ENCODE assay signal across 21 mouse cellular contexts in the genomic region with DNA sequence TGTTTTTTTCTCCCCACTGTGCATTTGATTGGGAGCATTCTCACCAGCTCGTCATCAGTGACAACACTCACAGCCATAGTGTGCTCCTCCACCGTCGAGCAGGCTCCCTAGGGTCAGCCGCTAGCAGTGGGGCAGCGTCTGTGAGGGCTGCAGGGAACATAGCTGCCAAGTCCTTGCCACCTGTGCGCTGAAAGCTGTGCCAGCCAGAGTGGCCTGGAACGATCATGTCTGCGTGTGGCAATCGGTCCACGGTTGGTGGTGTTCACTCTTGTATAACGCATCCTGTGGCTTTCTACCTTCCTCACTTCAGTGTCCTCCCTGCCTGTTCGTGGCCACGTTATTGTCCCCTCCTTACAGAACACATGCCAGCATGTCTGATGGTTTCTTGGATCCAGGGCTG. TPM values are rescaled to one million over a fixed set of nuclear protein-coding genes. Genes with fewer than 3 reads are reported as not detected.
DNase-seq lines count a peak whose midpoint lies in the region; ATAC-seq and TF ChIP-seq lines count a peak whose summit lies in the region.
"Had no signal": no experiment of that assay in that cellular context is flagged by ENCODE, and none has a peak within 500 bp of the region (broad histone marks: within the 10 kb centered on the region; RNA-seq: fewer than 3 reads in every experiment).

No protein-coding gene starts in this region.

- TF ChIP-seq POLR2A in cerebellum, adult 2 months (IDR thresholded peaks at IDR 0.05; ENCODE audit: borderline replicate concordance, insufficient read depth, low read length), result no peak

- peaks cover 40% of the 10 kb centered on the region for H3K36me3 ChIP-seq in hindbrain, postnatal 0 days (ENCODE audit: insufficient read depth, low read length)
- peaks cover 93% of the 10 kb centered on the region for H3K36me3 ChIP-seq in hindbrain, embryonic 12.5 days
- peaks cover 70% of the 10 kb centered on the region for H3K36me3 ChIP-seq in ES-E14 (ENCODE audit: control insufficient read depth, insufficient read depth, low read length, poor library complexity, severe bottlenecking)
- H3K36me3 ChIP-seq in forebrain, embryonic 15.5 days, result peaks cover 74% of the 10 kb centered on the region
- H3K36me3 ChIP-seq in hindbrain, embryonic 10.5 days, result peaks cover 100% of the 10 kb centered on the region

- in situ Hi-C loops in ES-E14 (cut with MboI; ENCODE audit: low sequenced_read_pairs in 2 of 2, unreplicated experiment in 2 of 2), result no loop called here

- no peak for TF ChIP-seq CTCF in hindbrain, postnatal 0 days (IDR thresholded peaks at IDR 0.05; ENCODE audit: low read depth)
- no peak for TF ChIP-seq CTCF in cerebellum, adult 2 months (IDR thresholded peaks at IDR 0.05; ENCODE audit: borderline replicate concordance, insufficient read depth, low read depth, low read length)

- peak; percentile 16 for DNase-seq in hindbrain, postnatal 0 days (ENCODE audit: low spot score)
- DNase-seq in ES-E14 (ENCODE audit: low read depth, low spot score), result no peak
- DNase-seq in cerebellum, adult 2 months, result peak; percentile 92 to 95
- DNase-seq in cerebellum, postnatal 36 days, result peak; percentile 89
- DNase-seq in thymus, postnatal 25 days, result no peak
- no peak for DNase-seq in hindbrain, embryonic 10.5 days (ENCODE audit: low spot score)
- DNase-seq: heart, postnatal 10 days; lung, embryonic 14.5 days; right cerebral cortex, postnatal 14 days; thymus, adult 18-20 months had no signal

- no peaks in the 10 kb centered on the region for H3K9me3 ChIP-seq in hindbrain, postnatal 0 days (ENCODE audit: low read length)
- H3K9me3 ChIP-seq in hindbrain, embryonic 12.5 days (replicated peaks), result no peaks in the 10 kb centered on the region
- no peaks in the 10 kb centered on the region for H3K9me3 ChIP-seq in ES-E14 (ENCODE audit: control insufficient read depth, insufficient read depth, low read depth, low read length)
- H3K9me3 ChIP-seq in forebrain, embryonic 15.5 days, result no peaks in the 10 kb centered on the region
- H3K9me3 ChIP-seq in hindbrain, embryonic 10.5 days, result no peaks in the 10 kb centered on the region
- H3K9me3 ChIP-seq: embryonic facial prominence, embryonic 13.5 days; limb, embryonic 12.5 days; liver, embryonic 12.5 days; midbrain, embryonic 12.5 days; neural tube, embryonic 15.5 days had no signal

- no peak overlapping the region for H3K4me3 ChIP-seq in hindbrain, postnatal 0 days (ENCODE audit: low read length)
- no peak overlapping the region for H3K4me3 ChIP-seq in hindbrain, embryonic 12.5 days
- no peak overlapping the region for H3K4me3 ChIP-seq in ES-E14 (ENCODE audit: insufficient read depth in 1 of 2, low read depth in 1 of 2, low read length in 2 of 2, poor library complexity in 1 of 2, severe bottlenecking in 1 of 2)
- no peak overlapping the region for H3K4me3 ChIP-seq in cerebellum, adult 2 months (replicated peaks; ENCODE audit: insufficient read depth, low read depth, low read length)
- H3K4me3 ChIP-seq in forebrain, embryonic 15.5 days, result no peak overlapping the region
- H3K4me3 ChIP-seq in hindbrain, embryonic 10.5 days, result no peak overlapping the region
- H3K4me3 ChIP-seq: embryonic facial prominence, embryonic 13.5 days; limb, embryonic 12.5 days; liver, embryonic 12.5 days; midbrain, embryonic 12.5 days; neural tube, embryonic 15.5 days had no signal

- H3K27ac ChIP-seq in hindbrain, postnatal 0 days, result peak overlapping the region; percentile 17; the same call in 1 of the 2 replicates
- no peak overlapping the region for H3K27ac ChIP-seq in hindbrain, embryonic 12.5 days
- peak overlapping the region; percentile 13; the same call in 1 of the 2 replicates for H3K27ac ChIP-seq in ES-E14 (ENCODE audit: insufficient read depth, low read depth, low read length, poor library complexity, severe bottlenecking)
- peak overlapping the region; percentile 81 for H3K27ac ChIP-seq in cerebellum, adult 2 months (ENCODE audit: insufficient read depth, low read length)
- no peak overlapping the region for H3K27ac ChIP-seq in forebrain, embryonic 15.5 days (replicated peaks)
- H3K27ac ChIP-seq in hindbrain, embryonic 10.5 days, result no peak overlapping the region
- H3K27ac ChIP-seq: embryonic facial prominence, embryonic 13.5 days; hindbrain, embryonic 14.5 days; limb, embryonic 12.5 days; liver, embryonic 12.5 days; macrophage; midbrain, embryonic 12.5 days; neural tube, embryonic 15.5 days had no signal

- no peaks in the 10 kb centered on the region for H3K4me1 ChIP-seq in hindbrain, postnatal 0 days (ENCODE audit: insufficient read depth, low read length)
- no peaks in the 10 kb centered on the region for H3K4me1 ChIP-seq in hindbrain, embryonic 12.5 days
- peaks cover 0 to 6% of the 10 kb centered on the region in 2 experiments; a peak in 1 of 4 replicates for H3K4me1 ChIP-seq in ES-E14 (ENCODE audit: control insufficient read depth in 2 of 2, insufficient read depth in 2 of 2, low read length in 2 of 2, poor library complexity in 1 of 2)
- H3K4me1 ChIP-seq in cerebellum, adult 2 months (ENCODE audit: control insufficient read depth, insufficient read depth, low read length), result peaks cover 33% of the 10 kb centered on the region
- no peaks in the 10 kb centered on the region for H3K4me1 ChIP-seq in forebrain, embryonic 15.5 days
- no peaks in the 10 kb centered on the region for H3K4me1 ChIP-seq in hindbrain, embryonic 10.5 days (replicated peaks)
- H3K4me1 ChIP-seq: embryonic facial prominence, embryonic 13.5 days; limb, embryonic 12.5 days; liver, embryonic 12.5 days; midbrain, embryonic 12.5 days; neural tube, embryonic 15.5 days had no signal

- H3K27me3 ChIP-seq in hindbrain, postnatal 0 days (ENCODE audit: insufficient read depth, low read length), result no peaks in the 10 kb centered on the region
- no peaks in the 10 kb centered on the region for H3K27me3 ChIP-seq in hindbrain, embryonic 12.5 days
- H3K27me3 ChIP-seq in cerebellum, adult 2 months (ENCODE audit: control insufficient read depth, insufficient read depth, low read length), result no peaks in the 10 kb centered on the region
- H3K27me3 ChIP-seq in forebrain, embryonic 15.5 days, result no peaks in the 10 kb centered on the region
- no peaks in the 10 kb centered on the region for H3K27me3 ChIP-seq in hindbrain, embryonic 10.5 days (ENCODE audit: insufficient read depth, poor library complexity, severe bottlenecking)
- H3K27me3 ChIP-seq: embryonic facial prominence, embryonic 13.5 days; limb, embryonic 12.5 days; liver, embryonic 12.5 days; midbrain, embryonic 12.5 days; neural tube, embryonic 15.5 days had no signal

- 66% methylated on average over 13 of the region's 13 CpGs for WGBS in hindbrain, postnatal 0 days
- 88% methylated on average over 13 of the region's 13 CpGs for WGBS in hindbrain, embryonic 12.5 days
- WGBS in cerebellum, adult 2 months, result 15% methylated on average over 13 of the region's 13 CpGs
- WGBS in forebrain, embryonic 15.5 days, result 88% methylated on average over 13 of the region's 13 CpGs
- 87% methylated on average over 13 of the region's 13 CpGs for WGBS in hindbrain, embryonic 10.5 days

- ATAC-seq in hindbrain, postnatal 0 days, result no peak
- ATAC-seq in hindbrain, embryonic 12.5 days (ENCODE audit: low FRiP score), result no peak
- no peak for ATAC-seq in forebrain, embryonic 15.5 days (replicated peaks)
- ATAC-seq: forebrain, embryonic 16.5 days had no signal

- no peak overlapping the region for H3K9ac ChIP-seq in hindbrain, postnatal 0 days (replicated peaks; ENCODE audit: low read length)
- no peak overlapping the region for H3K9ac ChIP-seq in hindbrain, embryonic 12.5 days
- no peak overlapping the region for H3K9ac ChIP-seq in ES-E14 (ENCODE audit: insufficient read depth, low read depth, low read length, poor library complexity, severe bottlenecking)
- H3K9ac ChIP-seq in forebrain, embryonic 15.5 days (replicated peaks), result no peak overlapping the region
- H3K9ac ChIP-seq: embryonic facial prominence, embryonic 13.5 days; hindbrain, embryonic 14.5 days; limb, embryonic 12.5 days; liver, embryonic 12.5 days; lung, embryonic 14.5 days; midbrain, embryonic 12.5 days; neural tube, embryonic 15.5 days had no signal

- no peak overlapping the region for H3K4me2 ChIP-seq in hindbrain, postnatal 0 days (ENCODE audit: low read depth, low read length)
- no peak overlapping the region for H3K4me2 ChIP-seq in hindbrain, embryonic 12.5 days (replicated peaks)
- H3K4me2 ChIP-seq in forebrain, embryonic 15.5 days (replicated peaks), result no peak overlapping the region
- H3K4me2 ChIP-seq: embryonic facial prominence, embryonic 13.5 days; heart, embryonic 11.5 days; hindbrain, embryonic 14.5 days; limb, embryonic 12.5 days; liver, embryonic 12.5 days; lung, embryonic 14.5 days; midbrain, embryonic 12.5 days; neural tube, embryonic 15.5 days had no signal

RNA-seq across cellular contexts. Expression of a gene that starts 10.9 kb away (rescaled TPM):
- total RNA-seq in hindbrain, postnatal 0 days (2014; rRNA removed), result 9.0 and 12.7 TPM in 2 replicates
- polyA plus RNA-seq in hindbrain, postnatal 0 days (2015; fragmentation: Nextera tagmentation; extraction: Ambion mirVana), result 14.4 and 15.6 TPM in 2 replicates
- 19.6 and 21.1 TPM in 2 replicates for polyA plus RNA-seq in hindbrain, embryonic 12.5 days (2016; fragmentation: Nextera tagmentation; extraction: Ambion mirVana)
- total RNA-seq in ES-E14 (2012; rRNA removed), result 20.6 and 33.8 TPM in 2 replicates
- polyA plus RNA-seq in cerebellum, adult 2 months (2012; rRNA removed), result 33.9 and 35.5 TPM in 2 replicates
- 14.8 and 16.7 TPM in 2 replicates for polyA plus RNA-seq in forebrain, embryonic 15.5 days (2015; fragmentation: Nextera tagmentation; extraction: Ambion mirVana)
- 17.9 and 20.8 TPM in 2 replicates for polyA plus RNA-seq in hindbrain, embryonic 10.5 days (2016; fragmentation: Nextera tagmentation; extraction: Ambion mirVana)

RNA-seq across cellular contexts. Expression of a gene that starts 27.7 kb away (rescaled TPM):
- total RNA-seq in hindbrain, postnatal 0 days (2014; rRNA removed), result 36.3 and 51.0 TPM in 2 replicates
- polyA plus RNA-seq in hindbrain, postnatal 0 days (2015; fragmentation: Nextera tagmentation; extraction: Ambion mirVana), result 55.0 and 55.1 TPM in 2 replicates
- 60.5 and 63.3 TPM in 2 replicates for polyA plus RNA-seq in hindbrain, embryonic 12.5 days (2016; fragmentation: Nextera tagmentation; extraction: Ambion mirVana)
- 15.6 and 17.2 TPM in 2 replicates for total RNA-seq in ES-E14 (2012; rRNA removed)
- polyA plus RNA-seq in cerebellum, adult 2 months (2012; rRNA removed), result 79.3 and 87.5 TPM in 2 replicates
- 36.9 and 39.6 TPM in 2 replicates for polyA plus RNA-seq in forebrain, embryonic 15.5 days (2015; fragmentation: Nextera tagmentation; extraction: Ambion mirVana)
- 80.4 and 90.3 TPM in 2 replicates for polyA plus RNA-seq in hindbrain, embryonic 10.5 days (2016; fragmentation: Nextera tagmentation; extraction: Ambion mirVana)

RNA-seq across cellular contexts. Expression of a gene that starts 56.0 kb away (rescaled TPM):
- total RNA-seq in hindbrain, postnatal 0 days (2014; rRNA removed), result 44.7 and 55.1 TPM in 2 replicates
- 30.7 and 31.4 TPM in 2 replicates for polyA plus RNA-seq in hindbrain, postnatal 0 days (2015; fragmentation: Nextera tagmentation; extraction: Ambion mirVana)
- 80.2 and 81.9 TPM in 2 replicates for polyA plus RNA-seq in hindbrain, embryonic 12.5 days (2016; fragmentation: Nextera tagmentation; extraction: Ambion mirVana)
- total RNA-seq in ES-E14 (2012; rRNA removed), result 62.4 and 66.4 TPM in 2 replicates
- 61.6 and 62.1 TPM in 2 replicates for polyA plus RNA-seq in cerebellum, adult 2 months (2012; rRNA removed)
- polyA plus RNA-seq in forebrain, embryonic 15.5 days (2015; fragmentation: Nextera tagmentation; extraction: Ambion mirVana), result 31.4 and 32.8 TPM in 2 replicates
- 59.7 and 74.1 TPM in 2 replicates for polyA plus RNA-seq in hindbrain, embryonic 10.5 days (2016; fragmentation: Nextera tagmentation; extraction: Ambion mirVana)

RNA-seq across cellular contexts. Expression of a gene that starts 56.8 kb away (rescaled TPM):
- total RNA-seq in hindbrain, postnatal 0 days (2014; rRNA removed), result 41.2 and 43.5 TPM in 2 replicates
- 34.4 and 36.4 TPM in 2 replicates for polyA plus RNA-seq in hindbrain, postnatal 0 days (2015; fragmentation: Nextera tagmentation; extraction: Ambion mirVana)
- polyA plus RNA-seq in hindbrain, embryonic 12.5 days (2016; fragmentation: Nextera tagmentation; extraction: Ambion mirVana), result 47.2 and 57.1 TPM in 2 replicates
- 29.8 and 30.3 TPM in 2 replicates for total RNA-seq in ES-E14 (2012; rRNA removed)
- 96.5 and 107 TPM in 2 replicates for polyA plus RNA-seq in cerebellum, adult 2 months (2012; rRNA removed)
- 46.6 and 52.5 TPM in 2 replicates for polyA plus RNA-seq in forebrain, embryonic 15.5 days (2015; fragmentation: Nextera tagmentation; extraction: Ambion mirVana)
- polyA plus RNA-seq in hindbrain, embryonic 10.5 days (2016; fragmentation: Nextera tagmentation; extraction: Ambion mirVana), result 39.3 and 39.7 TPM in 2 replicates

Comparison
In these comparisons a context has a peak if more than half of its experiments do, and no peak if none do; other contexts are left out.
1. DNase-seq: peak in hindbrain, postnatal 0 days (single experiment), cerebellum, adult 2 months (2 of 2) and cerebellum, postnatal 36 days (2 of 2); none in ES-E14 (single experiment), thymus, postnatal 25 days (single experiment) and hindbrain, embryonic 10.5 days (single experiment).
2. H3K27ac ChIP-seq: peak in hindbrain, postnatal 0 days (single experiment), ES-E14 (single experiment) and cerebellum, adult 2 months (single experiment); none in hindbrain, embryonic 12.5 days (single experiment), forebrain, embryonic 15.5 days (single experiment) and hindbrain, embryonic 10.5 days (single experiment).